Mouse (Mus musculus): ENCODE measurements around the gene Ruvbl1. TPM values are rescaled to one million over a fixed set of nuclear protein-coding genes. Genes with fewer than 3 reads are reported as not detected.

The Ruvbl1 gene
- total and polyA plus RNA-seq, 3 experiments, result 19.4 to 33.1 (median 29.8) TPM

DNA sequence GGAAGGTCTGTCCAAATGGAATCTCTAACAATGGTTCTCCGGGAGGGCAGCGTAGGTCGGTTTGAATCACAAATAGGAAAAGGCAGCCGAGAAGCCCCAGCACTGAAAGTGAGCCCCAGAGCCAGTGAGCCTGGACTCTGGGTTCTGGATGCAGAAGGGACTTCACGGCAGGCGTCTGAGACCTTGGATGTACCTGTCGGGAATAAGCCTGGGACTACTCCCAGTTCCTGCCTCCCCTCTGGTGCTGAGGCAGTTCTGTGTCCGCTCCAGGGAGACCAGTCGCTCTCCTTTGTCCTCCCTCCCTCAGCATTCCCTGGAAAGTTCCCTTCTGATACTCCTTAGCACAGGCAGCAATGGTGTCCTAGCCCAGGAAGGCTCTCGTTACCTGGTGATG is 80.2 kb downstream of the Ruvbl1 start:
- no peak for DNase-seq

Other genes starting within 250 kb of the Ruvbl1 start
- not detected for gene Dnajb8, start 243.1 kb upstream of the Ruvbl1 start, total RNA-seq (2021)
- not detected in 2 replicates for gene Dnajb8, start 243.1 kb upstream of the Ruvbl1 start, polyA plus RNA-seq (2012; rRNA removed)
- 10 to 100 TPM; 15.4 to 17.2 TPM for gene Eefsec, start 18.9 kb upstream of the Ruvbl1 start, total RNA-seq (2021)
- 18.0 and 22.4 TPM in 2 replicates for gene Eefsec, start 18.9 kb upstream of the Ruvbl1 start, polyA plus RNA-seq (2012; rRNA removed)
- gene Sec61a1, start 53.5 kb downstream of the Ruvbl1 start, total RNA-seq (2021), result 100 to 1,000 TPM; 162 to 201 TPM
- 226 and 328 TPM in 2 replicates for gene Sec61a1, start 53.5 kb downstream of the Ruvbl1 start, polyA plus RNA-seq (2012; rRNA removed)
- gene Kbtbd12, start 172.5 kb downstream of the Ruvbl1 start, total RNA-seq (2021), result 1 to 10 TPM in 1 of 2 experiments, under 1 TPM in 1; 0.84 to 1.1 TPM
- gene Kbtbd12, start 172.5 kb downstream of the Ruvbl1 start, polyA plus RNA-seq (2012; rRNA removed), result 0.06 TPM in 1 of 2 replicates, not detected in the other